Mouse (Mus musculus) splenic B cell, adult 2 months (primary cell): ENCODE results near the gene Slc4a3.

Experiments used
- DNase-seq: peaks from one replicate; pipeline ENCODE4 v3.0.0-alpha.2; 2011; ENCODE audit warnings: low read depth, low spot score
- H3K27me3 ChIP-seq: 2 replicates; pipeline ENCODE4 v1.6.1; 2012; ENCODE audit warnings: mild to moderate bottlenecking, low read length, moderate library complexity, mixed read lengths; ENCODE audit not compliant: control insufficient read depth, poor library complexity, insufficient read depth, severe bottlenecking
- H3K36me3 ChIP-seq: 2 replicates; pipeline ENCODE4 v1.6.1; 2012; ENCODE audit warnings: mild to moderate bottlenecking, low read length, moderate library complexity, mixed read lengths; ENCODE audit not compliant: control insufficient read depth, poor library complexity, insufficient read depth, severe bottlenecking

Slc4a3 gene

DNA sequence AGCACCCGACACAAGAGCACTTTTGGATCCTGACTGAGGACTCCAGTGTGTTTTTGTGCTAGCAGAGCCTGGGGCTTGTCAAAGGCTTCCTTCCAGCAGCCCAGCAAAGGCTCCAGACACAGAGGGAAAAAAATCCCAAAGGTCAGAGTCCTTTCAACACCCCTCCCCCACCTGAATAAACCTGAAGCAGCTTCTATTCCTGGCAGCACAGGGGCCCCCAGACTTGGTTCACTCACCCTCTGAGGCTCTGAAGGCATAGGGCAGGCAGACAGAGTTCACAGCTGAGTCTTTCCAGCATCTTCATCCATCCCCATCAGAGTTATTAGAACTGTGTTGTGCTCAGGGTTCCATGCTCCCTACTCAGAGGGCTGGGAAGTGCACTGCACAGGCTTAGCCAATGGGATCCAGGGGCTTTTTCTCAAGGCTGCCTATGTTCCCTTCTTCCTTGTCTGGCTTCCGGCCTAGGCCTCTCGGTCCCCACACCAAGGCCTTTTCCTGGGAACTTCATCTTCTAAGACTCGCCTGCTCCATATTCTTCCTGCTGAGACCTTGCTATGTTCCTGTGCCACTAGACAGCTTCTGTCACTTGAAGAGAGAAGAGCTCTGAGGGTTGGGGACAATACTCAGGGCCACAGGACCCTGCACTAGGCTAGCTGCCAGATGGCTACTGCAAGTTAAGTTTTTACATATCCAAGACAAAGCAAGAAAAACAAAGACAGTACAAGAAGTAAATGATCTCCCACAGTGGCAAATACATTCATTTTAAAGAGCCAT, 34.4 kb upstream of the Slc4a3 start:
- no peak for DNase-seq
- H3K36me3 ChIP-seq: no peaks in the 10 kb centered on the region
- no peaks in the 10 kb centered on the region for H3K27me3 ChIP-seq

DNA sequence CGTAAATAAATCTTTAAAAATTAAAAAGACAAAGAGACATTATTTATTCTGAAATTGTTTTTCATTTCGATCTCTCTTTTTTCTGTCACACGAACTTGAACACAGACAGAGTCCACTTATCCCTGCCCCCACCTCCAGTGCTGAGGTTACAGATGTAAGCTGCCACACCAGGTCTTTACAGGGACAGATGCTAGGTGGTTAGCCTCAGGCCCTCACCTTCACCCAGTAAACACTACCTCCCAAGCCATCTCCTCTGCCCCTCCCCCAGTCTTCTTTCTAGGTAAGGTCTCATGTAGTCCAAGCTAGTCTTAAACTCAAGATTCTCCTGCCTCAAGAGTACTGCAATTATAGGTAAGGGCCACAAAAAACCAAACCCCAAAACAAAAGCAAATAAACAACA, 33.5 kb upstream of the Slc4a3 start:
- Histone ChIP-seq H3K27me3 (no peaks in the 10 kb centered on the region), H3K36me3 (no peaks in the 10 kb centered on the region)
- DNase-seq: no peak

DNA sequence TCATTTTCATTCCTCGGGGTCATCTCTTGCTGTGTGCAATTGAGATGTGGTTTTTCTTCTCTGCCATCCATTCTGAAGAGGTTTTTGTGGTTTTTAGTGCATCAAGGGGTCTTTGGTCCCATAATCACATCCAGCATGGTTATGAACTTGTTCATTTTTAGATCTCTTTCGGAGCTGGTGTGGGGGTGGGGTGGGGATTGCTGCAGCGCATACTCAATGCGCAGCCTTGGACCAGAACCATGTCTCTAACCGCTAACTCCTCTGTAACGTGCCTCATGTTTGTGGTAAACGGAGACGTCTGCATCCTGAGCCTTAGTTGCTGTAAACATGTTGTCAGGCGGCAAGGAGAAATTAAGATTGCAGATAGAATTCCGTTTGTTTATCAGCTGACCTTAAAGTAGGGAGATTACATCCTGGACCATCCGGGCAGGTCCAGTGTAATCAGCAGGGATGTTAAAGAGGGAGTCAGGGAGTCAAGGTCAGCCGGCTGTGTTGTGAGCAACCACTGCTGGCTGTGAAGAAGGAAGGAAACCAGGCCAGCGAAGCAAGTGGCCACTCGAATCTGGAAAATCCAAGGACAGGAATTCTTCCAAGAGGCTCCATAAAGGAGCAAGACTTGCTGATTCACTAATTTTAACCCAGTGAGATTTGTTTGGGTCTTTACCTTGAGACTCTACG, 29.2 kb upstream of the Slc4a3 start:
- no peak for DNase-seq
- Histone ChIP-seq H3K27me3 (no peaks in the 10 kb centered on the region), H3K36me3 (no peaks in the 10 kb centered on the region)

DNA sequence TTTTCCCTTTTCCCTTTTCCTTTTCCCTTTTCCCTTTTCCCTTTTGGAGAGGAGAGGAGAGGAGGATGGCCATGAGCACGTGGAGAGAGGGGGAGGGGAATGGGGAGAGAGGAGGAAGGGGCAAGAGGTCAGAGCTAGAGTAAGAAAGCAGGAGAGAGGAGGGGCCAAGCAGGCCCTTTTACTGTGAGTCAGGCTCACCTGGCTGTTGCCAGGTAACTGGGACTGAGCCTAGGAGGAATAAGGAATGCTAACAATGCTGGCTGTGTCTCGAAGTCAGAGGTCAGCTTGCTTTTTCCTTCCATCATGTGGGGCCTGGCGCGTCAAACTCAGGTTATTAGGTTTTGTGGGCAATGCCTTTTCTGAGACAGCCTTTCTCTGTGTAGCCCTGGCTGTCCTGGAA, 28.1 kb upstream of the Slc4a3 start:
- no peaks in the 10 kb centered on the region for H3K27me3 ChIP-seq
- H3K36me3 ChIP-seq: no peaks in the 10 kb centered on the region
- DNase-seq: no peak

DNA sequence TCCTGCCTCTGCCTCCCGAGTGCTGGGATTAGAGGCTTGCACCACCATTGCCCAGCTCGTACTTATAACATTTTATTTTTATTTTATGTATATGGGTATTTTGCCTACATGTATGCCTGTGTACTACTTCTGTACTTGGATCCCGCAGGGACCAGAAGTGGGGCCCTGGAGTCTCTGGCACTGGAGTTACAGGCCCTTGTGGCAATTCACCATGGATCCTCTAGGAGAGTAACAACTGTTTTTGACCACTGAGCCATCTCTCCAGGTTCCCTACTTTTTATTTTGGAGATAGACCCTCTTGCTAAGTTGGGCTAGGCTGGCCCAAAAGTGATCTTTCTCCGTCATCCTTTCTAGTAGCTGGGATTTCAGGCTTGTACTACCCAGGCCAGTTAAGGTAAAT, 27.6 kb upstream of the Slc4a3 start:
- no peaks in the 10 kb centered on the region for H3K36me3 ChIP-seq

DNA sequence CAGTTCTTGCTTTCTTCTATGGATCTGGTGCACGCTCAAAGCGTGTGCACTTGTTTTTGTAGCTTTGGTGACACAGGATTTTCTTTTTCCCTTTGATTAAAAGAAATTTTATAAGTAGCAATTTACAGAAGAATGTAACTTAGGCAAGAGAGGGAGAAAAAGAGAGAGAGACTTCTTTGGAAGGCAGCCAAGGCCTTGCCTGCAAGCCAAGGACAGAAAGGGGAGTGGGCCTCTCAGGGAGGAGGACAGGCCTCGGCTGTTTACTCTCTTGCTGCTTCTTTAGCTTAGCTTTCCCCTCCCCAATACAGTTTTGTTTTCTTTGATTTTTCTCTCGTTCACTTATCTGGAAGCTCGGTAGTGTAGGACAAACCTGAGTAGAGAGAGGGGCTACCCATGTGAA, 26.5 kb upstream of the Slc4a3 start:
- Histone ChIP-seq H3K36me3 (no peaks in the 10 kb centered on the region), H3K27me3 (no peaks in the 10 kb centered on the region)
- DNase-seq: no peak

More for the DNA sequence above, 27.6 kb upstream of the Slc4a3 start:
- DNase-seq: no peak
- no peaks in the 10 kb centered on the region for H3K27me3 ChIP-seq

DNA sequence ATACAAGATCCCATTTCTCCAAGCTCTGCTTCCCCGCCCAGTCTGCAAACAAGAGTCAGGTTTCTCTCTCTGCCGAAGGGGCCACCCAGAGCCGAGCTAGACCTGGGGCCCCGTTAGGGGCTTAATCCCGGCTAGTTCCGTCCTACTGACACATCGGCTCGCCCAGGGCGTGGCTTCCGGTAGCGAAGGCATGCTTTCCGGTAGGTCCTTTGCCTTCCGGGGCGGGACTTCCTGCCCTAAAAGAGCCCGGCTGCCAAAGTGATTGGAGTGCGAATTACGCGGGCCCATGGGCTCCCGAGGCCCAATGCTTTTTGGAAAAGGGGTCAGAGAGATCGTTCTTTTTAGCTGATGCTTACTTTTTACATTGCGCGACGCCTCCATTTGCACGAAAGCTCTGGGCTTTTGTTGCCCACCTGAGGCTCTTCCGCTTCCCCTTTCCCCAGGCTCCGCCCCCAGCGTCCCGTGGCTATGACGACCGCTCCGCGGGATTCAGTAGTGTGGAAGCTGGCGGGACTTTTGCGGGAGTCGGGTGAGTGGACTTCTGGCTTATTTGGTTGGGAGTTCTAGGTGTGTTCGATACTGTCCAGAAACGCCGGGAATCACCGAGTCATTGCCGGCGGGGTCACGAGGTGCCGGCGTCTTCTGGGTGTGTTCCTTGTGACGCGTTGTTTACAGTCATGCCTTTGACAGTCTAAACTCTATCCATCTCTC, 24.6 kb upstream of the Slc4a3 start, which contains the start of gene Stk11ip:
TSS of gene Stk11ip (plus strand) at position 209 of the 711 bp plus-strand sequence.
- peak; percentile 94 for DNase-seq
- no peaks in the 10 kb centered on the region for H3K36me3 ChIP-seq

DNA sequence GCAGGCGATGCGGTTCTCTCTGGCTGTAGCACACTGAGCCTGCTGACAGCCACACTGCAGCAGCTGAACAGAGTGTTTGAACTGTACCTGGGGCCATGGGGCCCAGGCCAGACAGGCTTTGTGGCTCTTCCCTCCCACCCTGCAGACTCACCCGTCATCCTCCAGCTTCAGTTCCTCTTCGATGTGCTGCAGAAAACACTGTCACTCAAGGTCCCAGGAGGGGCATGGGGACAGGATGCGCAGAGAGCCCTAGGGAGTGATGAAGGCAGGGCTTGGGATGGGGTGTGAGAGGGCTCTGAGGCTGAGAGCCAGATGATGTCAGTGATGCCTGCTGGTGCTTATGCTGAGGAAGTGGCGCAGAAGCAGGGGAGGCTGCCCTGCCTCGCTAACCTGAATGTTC, 21.4 kb upstream of the Slc4a3 start:
- Histone ChIP-seq H3K36me3 (peaks cover 4% of the 10 kb centered on the region), H3K27me3 (no peaks in the 10 kb centered on the region)
- DNase-seq: peak; percentile 95

More for the DNA sequence above, 24.6 kb upstream of the Slc4a3 start, which contains the start of gene Stk11ip:
- H3K27me3 ChIP-seq: no peaks in the 10 kb centered on the region

DNA sequence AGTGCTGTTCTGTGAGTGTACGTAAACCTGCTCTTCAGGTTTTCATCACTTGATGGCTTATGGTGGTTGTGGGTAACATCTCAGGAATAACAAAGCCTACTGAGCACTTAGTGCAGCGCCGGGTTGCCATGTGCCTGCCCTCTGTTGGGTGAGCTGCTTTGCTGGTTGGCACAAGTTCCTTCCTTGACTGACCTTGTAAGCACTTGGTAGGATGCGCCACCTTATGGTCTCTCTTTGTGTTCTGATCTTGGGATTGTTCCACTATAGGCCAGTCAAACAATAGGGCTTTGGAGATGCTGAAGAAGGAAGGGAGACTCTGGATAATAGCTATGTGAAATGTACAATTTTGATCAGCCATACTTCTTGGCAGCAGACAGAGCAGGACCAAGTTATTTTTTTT, 15.5 kb upstream of the Slc4a3 start:
- no peak for DNase-seq
- Histone ChIP-seq H3K36me3 (peaks cover 16% of the 10 kb centered on the region), H3K27me3 (no peaks in the 10 kb centered on the region)

DNA sequence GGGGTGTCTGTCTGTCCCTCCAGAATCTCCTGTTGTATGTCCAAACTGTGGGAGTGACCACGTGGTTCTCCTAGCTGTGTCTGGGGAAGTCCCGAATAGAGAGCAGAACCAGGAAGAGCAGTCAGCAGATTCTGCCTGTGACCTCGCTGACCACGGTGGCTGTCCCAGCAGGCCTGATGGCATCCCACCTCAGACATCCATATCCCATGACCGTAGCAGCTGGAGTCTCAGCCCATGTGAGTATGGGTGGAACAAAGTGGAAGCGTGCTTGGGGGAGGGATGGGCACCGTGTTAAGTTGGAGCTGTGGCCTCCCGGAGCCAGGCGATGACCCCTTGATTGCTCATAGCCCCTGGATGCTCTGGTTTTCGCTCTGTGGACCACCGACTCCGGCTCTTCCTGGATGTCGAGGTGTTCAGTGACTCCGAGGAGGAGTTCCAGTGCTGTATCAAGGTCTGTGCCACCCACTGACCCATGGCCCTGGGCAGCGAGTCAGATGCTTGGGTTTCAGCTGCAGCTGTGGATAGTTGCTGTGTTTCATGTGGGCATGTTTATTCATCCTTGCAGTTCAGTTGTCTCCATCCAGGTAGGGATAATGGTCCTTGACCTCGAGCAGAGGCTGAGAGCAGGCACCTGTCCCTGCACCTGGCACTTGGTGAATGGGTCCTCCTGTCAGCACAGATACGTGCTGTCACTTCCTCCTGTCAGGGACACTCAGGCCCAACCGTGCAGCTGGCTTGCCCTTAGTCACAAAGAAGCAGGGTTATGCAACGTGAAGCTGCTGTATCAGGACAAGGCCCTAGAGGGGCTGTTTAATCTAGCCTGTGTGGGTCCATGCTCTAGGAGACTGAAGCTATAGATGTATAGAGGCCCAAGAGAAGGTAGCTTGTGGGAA, 13.5 kb upstream of the Slc4a3 start:
- no peaks in the 10 kb centered on the region for H3K27me3 ChIP-seq
- H3K36me3 ChIP-seq: peaks cover 17% of the 10 kb centered on the region
- DNase-seq: no peak

DNA sequence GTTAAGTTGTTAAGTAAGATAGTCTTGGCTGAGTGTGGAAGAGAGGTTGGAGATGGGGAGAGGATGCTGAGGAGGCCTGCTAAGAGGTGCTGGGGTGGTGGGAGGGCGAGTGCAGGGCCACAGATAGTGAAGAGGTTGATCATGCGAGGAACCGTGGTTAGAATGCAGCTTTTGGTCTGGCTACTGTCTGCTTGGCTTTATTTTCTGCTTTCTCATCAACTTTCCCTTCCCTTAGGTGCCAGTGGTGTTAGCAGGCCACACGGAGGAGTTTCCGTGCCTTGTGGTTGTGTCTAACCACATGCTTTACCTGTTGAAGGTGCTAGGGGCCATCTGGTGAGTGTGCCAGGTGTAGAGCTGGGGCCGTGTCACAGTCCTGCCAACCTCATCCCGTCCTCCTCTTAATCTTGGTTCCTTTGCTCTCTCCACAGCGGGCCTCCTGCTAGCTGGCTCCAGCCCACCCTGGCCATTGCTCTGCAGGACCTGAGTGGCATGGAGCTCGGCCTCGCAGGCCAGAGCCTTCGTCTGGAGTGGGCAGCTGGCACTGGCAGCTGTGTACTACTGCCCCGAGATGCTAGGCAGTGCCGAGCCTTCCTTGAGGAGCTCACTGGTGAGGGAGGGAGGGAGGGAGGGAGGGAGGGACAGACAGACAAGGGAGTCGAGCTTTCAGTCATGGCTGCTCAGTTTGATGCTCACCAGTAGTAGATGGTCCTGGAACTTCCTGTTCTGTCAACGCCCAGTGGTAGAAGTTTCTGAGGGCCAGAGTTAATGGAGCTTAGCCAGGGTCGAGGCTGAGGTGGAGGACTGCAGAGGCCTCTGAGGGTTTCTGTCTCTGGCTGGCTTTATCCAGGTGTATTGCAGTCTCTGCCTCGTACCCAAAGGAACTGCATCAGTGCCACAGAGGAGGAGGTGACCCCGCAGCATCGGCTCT, 12.5 kb upstream of the Slc4a3 start:
- DNase-seq: no peak
- peaks cover 15% of the 10 kb centered on the region for H3K36me3 ChIP-seq
- H3K27me3 ChIP-seq: no peaks in the 10 kb centered on the region

DNA sequence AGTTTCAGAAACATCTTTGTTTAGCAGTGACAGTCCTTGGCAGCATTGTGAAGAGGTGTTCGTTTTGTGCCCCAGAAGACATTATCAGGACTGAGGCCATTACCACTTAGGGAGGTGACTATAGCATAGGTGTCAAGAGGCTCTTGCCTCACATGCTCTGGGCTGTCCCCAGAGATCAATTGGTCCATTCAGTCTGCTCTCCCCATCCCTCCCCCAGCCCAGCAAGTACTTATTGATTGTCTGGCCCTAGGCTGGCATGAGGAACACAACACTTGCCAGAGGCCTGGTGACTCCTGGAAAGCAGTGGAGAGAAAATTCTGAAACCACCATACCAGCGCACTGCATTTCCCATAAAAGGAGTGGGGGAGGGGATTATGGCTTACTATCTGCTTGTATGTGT, 8.5 kb upstream of the Slc4a3 start:
- Histone ChIP-seq H3K36me3 (peaks cover 13% of the 10 kb centered on the region), H3K27me3 (no peaks in the 10 kb centered on the region)

DNA sequence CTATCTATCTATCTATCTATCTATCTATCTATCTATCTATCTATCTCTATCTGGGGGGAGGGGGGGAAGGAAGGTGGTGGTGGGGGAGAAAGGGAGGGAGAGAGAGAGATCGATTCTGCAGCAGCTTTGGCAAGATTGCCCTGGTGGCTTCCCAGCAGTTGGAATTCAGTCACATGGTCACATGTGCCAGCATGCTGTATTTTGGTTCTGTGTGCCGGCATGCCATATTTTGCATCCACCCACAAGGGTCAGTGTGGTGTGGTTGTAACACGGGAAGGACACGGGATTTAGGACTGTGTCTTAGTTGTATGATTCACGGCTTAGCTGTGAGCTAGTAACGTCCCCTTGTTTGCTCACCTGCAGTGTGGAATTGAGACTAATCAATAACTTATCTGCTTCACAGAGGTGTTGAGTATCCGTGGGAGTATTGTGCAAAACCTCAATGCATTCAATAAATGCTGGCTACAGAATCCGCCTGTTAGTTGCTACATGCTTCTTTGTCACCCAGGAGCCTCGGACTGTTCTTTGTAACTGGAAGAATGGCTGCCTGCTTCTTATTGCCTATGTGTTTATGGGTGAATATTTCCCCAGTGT, 7.4 kb upstream of the Slc4a3 start:
- H3K27me3 ChIP-seq: no peaks in the 10 kb centered on the region
- no peak for DNase-seq
- peaks cover 10% of the 10 kb centered on the region for H3K36me3 ChIP-seq

More for the DNA sequence above, 8.5 kb upstream of the Slc4a3 start:
- no peak for DNase-seq
